Mouse (Mus musculus) midbrain, embryonic 13.5 days (tissue): ENCODE data around the gene Gm20538. TPM values are rescaled to one million over a fixed set of nuclear protein-coding genes. Genes with fewer than 3 reads are reported as not detected.

Source experiments
- ATAC-seq: fragments of 200-750 bp; cut with Nextera tagmentation; 2 replicates; pipeline ENCODE4 v1.8.0; 2017; ENCODE audit warnings: mild to moderate bottlenecking, moderate TSS enrichment, moderate library complexity
- H3K27ac ChIP-seq: fragments of 300-500 bp; sonication (generic); 2 replicates; pipeline ENCODE4 v1.5.1; 2015; ENCODE audit warnings: inconsistent platforms, mild to moderate bottlenecking, moderate library complexity
- H3K27me3 ChIP-seq: fragments of 300-500 bp; sonication (generic); 2 replicates; pipeline ENCODE4 v1.6.1; 2015; ENCODE audit warnings: mild to moderate bottlenecking, inconsistent platforms
- H3K36me3 ChIP-seq: fragments of 300-500 bp; sonication (generic); 2 replicates; pipeline ENCODE4 v1.6.1; 2015; ENCODE audit warnings: mild to moderate bottlenecking, inconsistent platforms
- H3K4me1 ChIP-seq: fragments of 300-500 bp; sonication (generic); replicated peaks from 2 replicates; pipeline ENCODE4 v1.6.1; 2015; ENCODE audit warnings: inconsistent platforms
- H3K4me2 ChIP-seq: fragments of 300-500 bp; sonication (generic); replicated peaks from 2 replicates; pipeline ENCODE4 v1.6.1; 2015; ENCODE audit warnings: moderate library complexity, mild to moderate bottlenecking, inconsistent platforms
- H3K4me3 ChIP-seq: fragments of 300-500 bp; sonication (generic); replicated peaks from 2 replicates; pipeline ENCODE4 v1.5.1; 2015; ENCODE audit warnings: mild to moderate bottlenecking, inconsistent platforms
- H3K9ac ChIP-seq: fragments of 300-500 bp; sonication (generic); replicated peaks from 2 replicates; pipeline ENCODE4 v1.6.1; 2015; ENCODE audit warnings: mild to moderate bottlenecking, inconsistent platforms
- H3K9me3 ChIP-seq: fragments of 300-500 bp; sonication (generic); 2 replicates; pipeline ENCODE4 v1.6.1; 2016; ENCODE audit warnings: mild to moderate bottlenecking, inconsistent platforms
- WGBS: fragments of 180-500 bp; shearing (Covaris S2); methylation state at CpG from one replicate; pipeline ENCODE4 v1.1.7; 2015; 5-methylcytosine and 5-hydroxymethylcytosine counted together
- polyA plus RNA-seq: library from polyadenylated mRNA; unstranded; fragments of >200 nt; fragmentation: Nextera tagmentation; extraction: Ambion mirVana; gene quantifications from 2 replicates; pipeline ENCODE4 v1.2.1, GENCODE M21; 2015

The Gm20538 gene
- not detected in 2 replicates for polyA plus RNA-seq

DNA sequence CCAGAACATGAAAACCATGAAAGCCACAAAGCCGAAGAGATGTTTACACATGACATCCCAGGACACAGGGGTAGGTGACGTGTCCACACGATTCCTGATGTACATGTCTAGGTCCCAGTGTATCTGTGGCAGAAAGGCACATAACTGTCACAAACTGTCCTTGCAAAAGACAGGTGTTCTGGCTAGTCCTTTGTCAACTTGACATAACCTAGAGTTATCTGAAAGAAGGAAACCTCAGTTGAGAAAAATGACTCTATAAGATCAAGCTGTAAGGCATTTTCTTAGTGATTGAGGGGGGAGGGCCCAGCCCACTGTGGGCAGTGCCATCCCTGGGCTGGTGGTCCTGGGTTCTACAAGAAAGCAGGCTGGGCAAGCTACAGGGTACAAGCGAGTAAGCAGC lies at the start of gene Gm20538:
Gm20538 (minus strand) TSS at position 101 of the 400 bp plus-strand sequence.
- Histone ChIP-seq H3K4me2 (peak within 1 kb of the TSS; percentile 97; the same call in 1 of the 2 replicates), H3K27ac (no peak within 1 kb of the TSS)
- no peak for ATAC-seq

DNA sequence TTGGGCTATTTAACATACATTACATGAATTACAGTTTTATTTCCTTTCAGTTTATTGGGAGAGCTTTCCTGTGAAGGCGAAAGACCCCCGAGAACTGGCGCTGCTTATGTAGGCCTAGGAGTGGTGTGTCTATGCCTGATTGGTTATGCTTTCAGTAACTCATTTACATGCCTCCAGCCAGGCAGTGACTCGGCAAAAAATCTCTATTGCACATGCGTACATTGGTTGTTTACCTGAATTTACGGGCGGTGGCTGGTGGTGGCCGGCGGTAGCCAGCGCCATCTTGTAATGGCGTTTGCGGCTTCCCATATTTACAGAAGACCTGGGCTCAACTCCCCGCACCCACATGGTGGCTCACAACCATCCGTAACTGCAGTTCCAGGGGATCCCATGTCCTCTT lies 41.5 kb upstream of the Gm20538 start:
- Histone ChIP-seq H3K4me2 (no peak overlapping the region), H3K4me3 (no peak overlapping the region), H3K9me3 (no peaks in the 10 kb centered on the region), H3K9ac (no peak overlapping the region), H3K4me1 (no peaks in the 10 kb centered on the region), H3K27me3 (0 out of 2 replicates have a peak, but pooled peaks cover 12% of the 10 kb centered on the region), H3K36me3 (no peaks in the 10 kb centered on the region), H3K27ac (no peak overlapping the region)
- 96% methylated on average over 14 of the region's 14 CpGs for WGBS
- ATAC-seq = no peak

More for the DNA sequence above, at the start of gene Gm20538:
- Histone ChIP-seq H3K9me3 (no peaks in the 10 kb centered on the region), H3K36me3 (peaks cover 58% of the 10 kb centered on the region), H3K4me3 (no peak within 1 kb of the TSS; the same call in 1 of the 2 replicates), H3K9ac (no peak within 1 kb of the TSS), H3K27me3 (peaks cover 2% of the 10 kb centered on the region; the same call in 1 of the 2 replicates), H3K4me1 (peaks cover 16% of the 10 kb centered on the region)
- 95% methylated on average over 4 of the region's 4 CpGs for WGBS

DNA sequence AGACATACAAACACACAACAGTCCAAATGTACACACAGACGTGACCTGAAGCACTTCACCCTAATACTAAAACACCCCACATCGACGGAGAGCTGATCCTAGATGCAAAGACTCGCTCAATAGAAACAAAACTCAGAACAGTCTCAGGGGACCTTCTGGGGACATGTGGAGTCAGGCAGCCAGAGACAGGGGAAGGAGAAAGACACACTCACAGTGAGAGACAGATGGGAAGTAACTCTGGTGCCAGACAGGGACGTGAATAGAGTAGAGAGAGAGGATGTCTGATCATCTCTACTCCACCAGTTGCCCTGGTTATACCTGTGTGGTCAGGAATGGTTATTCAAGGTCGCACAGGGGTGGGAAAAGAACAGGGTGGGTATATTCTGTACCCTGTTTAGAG lies 39.0 kb upstream of the Gm20538 start:
- Histone ChIP-seq H3K4me2 (no peak overlapping the region), H3K9me3 (no peaks in the 10 kb centered on the region), H3K4me3 (no peak overlapping the region), H3K27me3 (peaks cover 21% of the 10 kb centered on the region), H3K9ac (no peak overlapping the region), H3K27ac (no peak overlapping the region), H3K4me1 (no peaks in the 10 kb centered on the region), H3K36me3 (no peaks in the 10 kb centered on the region)
- no peak for ATAC-seq
- WGBS = 67% methylated on average over 6 of the region's 6 CpGs

DNA sequence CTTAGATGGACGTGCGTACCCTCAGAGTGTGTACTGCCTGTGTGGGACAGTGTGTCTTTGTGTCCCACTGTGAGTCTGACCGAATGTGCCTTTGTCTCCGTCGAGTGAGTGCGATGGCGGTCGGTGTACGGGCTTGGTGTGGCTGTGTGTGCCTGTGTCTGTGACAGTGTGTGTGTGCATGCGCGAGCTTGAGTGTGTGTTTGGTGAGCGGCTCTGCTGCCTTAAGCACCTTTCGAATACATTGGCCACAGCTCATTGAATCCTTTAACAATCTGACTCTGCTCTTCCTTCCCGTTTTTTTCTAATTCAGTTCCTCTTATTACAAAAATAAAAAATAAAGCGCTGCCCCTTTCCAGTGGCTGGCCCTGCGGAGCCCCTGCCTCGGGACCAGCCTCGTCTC lies 38.4 kb upstream of the Gm20538 start:
- Histone ChIP-seq H3K36me3 (no peaks in the 10 kb centered on the region), H3K27me3 (peaks cover 24% of the 10 kb centered on the region), H3K27ac (no peak overlapping the region), H3K4me3 (no peak overlapping the region), H3K4me2 (no peak overlapping the region), H3K9ac (no peak overlapping the region), H3K4me1 (no peaks in the 10 kb centered on the region), H3K9me3 (no peaks in the 10 kb centered on the region)
- 75% methylated on average over 18 of the region's 18 CpGs for WGBS
- no peak for ATAC-seq

DNA sequence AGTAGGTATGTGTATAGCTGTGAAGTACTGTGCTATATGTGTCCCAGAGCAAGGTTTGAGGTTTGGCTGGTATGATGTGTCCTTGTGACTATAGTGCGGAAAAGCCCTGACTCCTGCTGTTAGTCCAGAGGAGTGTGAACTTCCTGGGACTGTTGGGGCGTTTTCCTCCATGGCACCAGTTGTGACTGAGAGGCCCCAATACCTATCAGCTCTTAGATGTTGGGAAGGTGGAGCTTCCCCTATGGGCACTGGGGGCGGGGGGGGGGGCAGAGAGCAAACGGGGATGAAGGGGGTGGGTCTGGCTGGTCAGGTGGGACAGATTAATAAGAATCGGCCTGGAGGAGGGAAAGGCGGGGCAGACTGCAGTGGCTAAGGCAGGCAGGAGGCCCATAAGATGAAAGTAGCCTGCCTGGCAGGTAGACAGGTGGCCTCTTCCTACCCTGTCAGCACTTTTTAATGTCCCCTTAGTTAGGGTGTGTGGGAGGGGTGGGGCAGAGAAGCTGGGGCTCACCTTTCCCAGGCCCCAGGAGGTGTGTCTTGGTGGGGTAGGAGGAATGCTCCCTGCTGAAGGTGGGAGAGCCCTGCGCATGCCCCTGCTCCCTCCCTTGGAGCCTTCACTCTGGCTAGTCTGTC lies 37.1 kb upstream of the Gm20538 start:
- Histone ChIP-seq H3K27me3 (peaks cover 37% of the 10 kb centered on the region), H3K4me2 (no peak overlapping the region), H3K4me1 (no peaks in the 10 kb centered on the region), H3K9ac (no peak overlapping the region), H3K36me3 (no peaks in the 10 kb centered on the region), H3K27ac (no peak overlapping the region), H3K4me3 (no peak overlapping the region), H3K9me3 (no peaks in the 10 kb centered on the region)
- WGBS = 51% methylated on average over 7 of the region's 7 CpGs
- ATAC-seq = no peak

DNA sequence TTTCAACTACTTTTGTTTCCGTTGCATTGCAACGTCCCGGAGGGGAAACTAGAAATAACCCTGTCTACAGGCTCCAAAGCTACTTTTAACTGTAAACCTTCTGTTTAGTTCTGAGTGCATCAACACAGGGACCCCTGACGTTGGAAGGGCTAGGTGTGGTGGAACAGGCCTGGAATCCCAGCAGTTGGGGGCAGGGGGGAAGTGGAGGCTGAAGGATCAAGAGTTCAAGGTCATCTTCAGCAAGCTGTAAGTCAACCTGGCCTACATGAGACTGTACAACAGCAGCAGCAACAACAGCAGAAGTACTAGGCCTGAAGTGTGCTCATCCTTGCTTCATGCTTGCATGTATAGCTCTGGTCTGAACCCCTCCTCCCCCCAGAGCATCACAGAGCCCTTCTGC lies 35.4 kb upstream of the Gm20538 start:
- H3K27ac ChIP-seq = no peak overlapping the region
- peaks cover 53% of the 10 kb centered on the region for H3K27me3 ChIP-seq
- WGBS = 44% methylated on average over 4 of the region's 4 CpGs
- ATAC-seq = no peak
- H3K9ac ChIP-seq = no peak overlapping the region; the same call in 1 of the 2 replicates
- no peaks in the 10 kb centered on the region for H3K4me1 ChIP-seq
- no peaks in the 10 kb centered on the region for H3K9me3 ChIP-seq
- H3K36me3 ChIP-seq = no peaks in the 10 kb centered on the region
- no peak overlapping the region for H3K4me3 ChIP-seq
- H3K4me2 ChIP-seq = no peak overlapping the region

DNA sequence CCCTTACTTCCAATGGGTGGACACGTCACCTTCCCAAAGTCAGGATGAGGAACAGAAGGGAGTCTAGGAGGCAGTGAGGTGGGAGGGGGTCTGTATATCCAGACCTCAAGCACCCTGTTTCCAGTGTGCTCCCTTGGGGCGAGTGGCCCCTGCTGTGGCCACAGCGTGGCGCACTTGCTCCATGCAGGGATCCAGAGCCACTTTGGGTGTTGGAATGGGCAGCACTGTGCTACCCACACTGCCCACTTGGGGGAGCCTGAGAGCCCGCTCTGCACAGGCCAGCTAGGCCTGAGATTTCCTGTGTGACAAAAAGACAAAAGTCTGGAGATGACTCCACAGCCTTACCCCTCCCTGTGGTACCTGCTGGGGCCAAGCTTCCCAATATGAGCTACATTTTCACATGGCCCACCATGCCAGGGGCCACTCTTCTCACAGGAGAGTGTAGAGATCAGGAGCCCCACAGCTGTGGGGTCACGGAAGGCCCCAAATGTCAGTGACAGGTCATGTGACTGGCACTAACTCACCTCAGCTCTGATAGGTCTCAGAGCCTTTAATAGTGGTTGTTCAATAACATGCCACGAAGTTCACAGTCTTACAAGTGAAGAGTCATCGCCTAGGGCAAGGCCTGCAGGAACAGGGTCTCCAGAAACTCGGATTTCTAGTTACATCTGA lies 30.1 kb upstream of the Gm20538 start:
- Histone ChIP-seq H3K27ac (no peak overlapping the region), H3K9ac (no peak overlapping the region), H3K4me2 (no peak overlapping the region), H3K4me3 (no peak overlapping the region), H3K4me1 (no peaks in the 10 kb centered on the region), H3K36me3 (no peaks in the 10 kb centered on the region), H3K27me3 (peaks cover 48% of the 10 kb centered on the region), H3K9me3 (no peaks in the 10 kb centered on the region)
- WGBS = 37% methylated on average over 9 of the region's 9 CpGs
- peak; percentile 90 for ATAC-seq

DNA sequence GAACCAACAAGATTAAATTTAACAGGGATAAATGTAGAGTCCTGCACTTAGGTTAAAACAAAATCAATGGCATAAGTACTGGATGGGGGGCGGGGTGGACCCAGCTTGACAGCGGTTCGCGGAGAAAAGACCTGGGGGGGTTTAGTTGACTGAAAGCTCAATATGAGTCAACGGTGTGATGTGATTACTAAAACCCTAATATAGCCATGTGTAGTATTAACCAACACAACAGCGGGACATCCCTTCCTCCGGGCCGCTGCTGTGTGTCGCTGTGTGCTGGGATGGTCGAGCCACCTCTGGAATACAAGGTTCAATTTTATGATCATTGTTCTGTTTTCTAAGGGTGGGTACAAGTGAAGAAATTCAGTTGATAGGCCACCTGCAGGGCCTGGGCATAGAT lies 29.5 kb upstream of the Gm20538 start:
- Histone ChIP-seq H3K36me3 (no peaks in the 10 kb centered on the region; the same call in 1 of the 2 replicates), H3K4me1 (no peaks in the 10 kb centered on the region), H3K9me3 (no peaks in the 10 kb centered on the region), H3K27ac (no peak overlapping the region), H3K4me2 (no peak overlapping the region), H3K27me3 (peaks cover 42% of the 10 kb centered on the region), H3K9ac (no peak overlapping the region), H3K4me3 (no peak overlapping the region)
- ATAC-seq = peak; percentile 18; the same call in 1 of the 2 replicates
- WGBS = 79% methylated on average over 10 of the region's 10 CpGs

DNA sequence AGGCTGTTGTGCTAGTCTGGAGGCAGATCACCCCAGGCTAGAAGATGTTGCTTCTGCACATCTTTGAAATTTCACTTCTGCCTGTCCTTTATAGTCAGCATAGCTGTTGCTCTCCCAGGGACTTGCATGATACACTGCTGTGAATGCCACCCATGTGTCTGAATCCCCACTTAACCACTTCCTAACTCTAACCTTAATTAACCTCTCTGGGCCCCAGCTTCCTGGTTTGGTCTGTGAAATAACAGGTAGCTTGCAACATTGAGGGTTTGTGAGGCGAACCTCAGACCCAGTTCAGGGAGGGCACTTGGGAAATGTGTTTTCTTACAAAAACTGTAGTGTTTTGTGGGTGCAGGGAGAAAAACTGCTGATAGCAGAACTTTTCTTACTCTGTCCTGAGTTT lies 25.4 kb upstream of the Gm20538 start:
- peaks cover 28% of the 10 kb centered on the region for H3K36me3 ChIP-seq
- no peak overlapping the region for H3K4me3 ChIP-seq
- H3K27me3 ChIP-seq = peaks cover 2% of the 10 kb centered on the region; the same call in 1 of the 2 replicates
- no peaks in the 10 kb centered on the region for H3K4me1 ChIP-seq
- 77% methylated on average over 1 of the region's 1 CpGs for WGBS
- H3K9me3 ChIP-seq = no peaks in the 10 kb centered on the region
- no peak overlapping the region for H3K27ac ChIP-seq
- H3K4me2 ChIP-seq = no peak overlapping the region
- no peak overlapping the region for H3K9ac ChIP-seq
- no peak for ATAC-seq

DNA sequence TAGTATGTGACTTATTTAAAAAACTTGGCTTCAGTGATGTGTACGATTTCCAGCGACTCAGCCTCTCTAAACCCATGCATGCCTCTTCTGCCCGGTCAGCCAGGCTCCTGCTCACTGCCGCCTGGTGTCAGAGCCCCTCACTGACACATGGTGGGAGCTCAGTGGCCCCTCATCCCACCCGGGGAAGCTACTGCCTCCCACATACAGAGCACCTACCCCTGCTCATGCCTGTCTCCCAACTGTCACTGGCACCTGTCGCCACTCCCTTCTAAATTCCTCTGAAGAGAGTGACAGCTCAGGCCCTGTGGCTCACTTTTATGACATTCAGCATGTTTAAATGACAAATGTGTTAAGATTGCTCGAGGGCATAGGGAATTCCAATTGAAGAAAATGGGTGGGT lies 23.6 kb upstream of the Gm20538 start:
- ATAC-seq = no peak
- H3K36me3 ChIP-seq = peaks cover 46% of the 10 kb centered on the region
- H3K4me2 ChIP-seq = no peak overlapping the region
- H3K9ac ChIP-seq = no peak overlapping the region
- no peaks in the 10 kb centered on the region for H3K4me1 ChIP-seq
- no peak overlapping the region for H3K27ac ChIP-seq
- H3K4me3 ChIP-seq = no peak overlapping the region
- WGBS = 87% methylated on average over 7 of the region's 7 CpGs
- no peaks in the 10 kb centered on the region for H3K27me3 ChIP-seq
- no peaks in the 10 kb centered on the region for H3K9me3 ChIP-seq

DNA sequence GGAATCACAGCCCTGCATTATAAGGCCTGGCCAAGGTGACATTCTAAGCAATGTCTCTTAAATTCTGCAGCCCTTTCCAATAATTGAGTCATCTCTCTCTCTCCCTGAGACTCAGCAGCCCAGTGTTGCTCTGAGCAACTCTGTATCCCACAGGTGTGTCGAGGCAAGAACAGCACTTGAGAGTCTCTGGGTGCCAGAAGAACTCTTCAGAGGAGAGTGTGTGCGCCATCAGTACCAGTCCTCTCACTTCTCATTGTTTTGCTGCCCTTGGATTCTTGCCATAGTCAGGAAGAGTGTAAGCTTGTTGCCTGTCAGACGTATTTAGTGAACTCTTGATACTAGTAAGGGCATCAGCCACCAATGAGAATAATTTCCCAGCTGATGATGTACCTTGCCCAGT lies 15.1 kb upstream of the Gm20538 start:
- 97% methylated on average over 3 of the region's 3 CpGs for WGBS
- no peak overlapping the region for H3K27ac ChIP-seq
- no peak overlapping the region for H3K4me2 ChIP-seq
- H3K36me3 ChIP-seq = peaks cover 81% of the 10 kb centered on the region
- H3K4me1 ChIP-seq = peaks cover 26% of the 10 kb centered on the region
- no peak overlapping the region for H3K4me3 ChIP-seq
- no peaks in the 10 kb centered on the region for H3K9me3 ChIP-seq
- no peaks in the 10 kb centered on the region for H3K27me3 ChIP-seq
- ATAC-seq = no peak
- H3K9ac ChIP-seq = no peak overlapping the region

DNA sequence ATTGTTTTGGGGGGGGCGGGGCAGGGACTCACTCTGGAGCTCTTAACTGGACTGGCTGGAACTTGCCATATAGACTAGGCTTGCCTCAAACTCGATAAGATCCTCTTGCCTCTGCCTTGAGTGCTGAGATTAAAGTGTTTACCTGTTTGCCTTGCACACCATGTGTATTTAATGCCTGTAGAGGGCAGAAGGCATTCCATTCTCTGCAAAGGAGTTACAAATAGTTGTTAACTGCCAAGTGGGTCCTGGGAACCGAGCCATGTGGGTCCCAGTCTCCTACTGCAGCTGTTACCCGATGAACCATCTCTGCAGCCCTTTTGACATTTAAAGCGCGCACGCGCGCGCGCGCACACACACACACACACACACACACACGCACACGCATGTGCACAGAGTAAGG lies 11.4 kb upstream of the Gm20538 start:
- Histone ChIP-seq H3K4me3 (peak overlapping the region; percentile 12), H3K27ac (no peak overlapping the region), H3K36me3 (peaks cover 44% of the 10 kb centered on the region), H3K4me2 (peak overlapping the region; percentile 82), H3K9ac (no peak overlapping the region), H3K27me3 (peaks cover 4% of the 10 kb centered on the region; the same call in 1 of the 2 replicates), H3K9me3 (no peaks in the 10 kb centered on the region), H3K4me1 (peaks cover 26% of the 10 kb centered on the region)
- ATAC-seq = no peak
- 95% methylated on average over 14 of the region's 14 CpGs for WGBS
